Mouse (Mus musculus) hematopoietic stem cell, adult 5-6 weeks (primary cell): Measurements from ENCODE around the gene Lrrc59. TPM values are rescaled to one million over a fixed set of nuclear protein-coding genes. Genes with fewer than 3 reads are reported as not detected.
"Not testable (repeated sequence)": the region's sequence is repeated elsewhere in the genome, so short reads cannot be mapped to it uniquely, and the experiment has no call there.

Experiments
- ATAC-seq, 2 experiments: fragments of 125-278 bp in 1 of 2; replicated peaks in 1 of 2; 2 replicates each; pipeline ENCODE4 v1.8.0; 2016 to 2017; ENCODE audit warnings: inconsistent platforms in 2 of 2, mild to moderate bottlenecking in 2 of 2, moderate number of reproducible peaks in 2 of 2, low read depth in 1 of 2, moderate TSS enrichment in 1 of 2; ENCODE audit not compliant: low FRiP score in 2 of 2, poor library complexity in 2 of 2, severe bottlenecking in 2 of 2, insufficient read depth in 1 of 2, low TSS enrichment in 1 of 2
- total RNA-seq: library from RNA; stranded (forward); fragments of 172-1452, 232-1000 nt; gene quantifications from 2 replicates; pipeline ENCODE4 v1.2.3, GENCODE M21; 2017

The Lrrc59 gene
- total RNA-seq, 1 experiment from 2014 or later: 117 TPM

DNA sequence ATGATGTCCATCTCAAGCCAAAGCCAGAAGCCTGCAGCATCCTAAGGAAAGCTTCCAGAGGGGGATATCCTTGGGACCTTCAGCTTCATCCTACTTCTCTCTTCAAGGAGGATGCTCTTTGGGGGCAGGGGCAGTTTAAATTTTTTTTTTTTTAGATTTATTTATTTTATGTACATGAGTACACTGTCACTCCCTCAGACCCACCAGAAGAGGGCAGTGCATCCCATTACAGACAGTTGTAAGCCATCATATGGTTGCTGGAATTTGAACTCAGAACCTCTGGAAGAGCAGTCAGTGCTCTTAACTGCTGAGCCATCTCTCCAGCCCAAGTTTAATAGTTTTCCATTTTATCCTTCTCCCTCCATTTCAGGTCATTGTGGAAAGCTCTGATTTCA, 8.1 kb upstream of the Lrrc59 start:
- no peak for ATAC-seq

DNA sequence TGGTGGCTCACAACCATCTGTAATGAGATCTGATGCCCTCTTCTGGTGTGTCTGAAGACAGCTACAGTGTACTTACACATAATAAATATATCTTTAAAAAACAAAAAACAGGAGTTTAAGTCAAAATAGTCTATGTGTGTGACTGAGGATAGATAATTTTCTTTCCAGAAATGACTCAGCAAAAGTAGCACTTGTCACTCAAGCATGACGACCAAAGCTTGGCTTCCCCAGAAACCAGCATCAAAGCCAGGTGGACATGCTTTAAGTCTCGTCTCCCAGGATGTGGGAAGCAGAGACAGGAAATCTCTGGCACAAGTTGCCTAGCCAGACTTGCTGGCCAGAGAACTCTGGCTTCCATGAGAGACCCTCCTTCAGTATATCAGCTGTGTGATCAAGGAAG, 7.4 kb upstream of the Lrrc59 start:
- no peak for ATAC-seq

DNA sequence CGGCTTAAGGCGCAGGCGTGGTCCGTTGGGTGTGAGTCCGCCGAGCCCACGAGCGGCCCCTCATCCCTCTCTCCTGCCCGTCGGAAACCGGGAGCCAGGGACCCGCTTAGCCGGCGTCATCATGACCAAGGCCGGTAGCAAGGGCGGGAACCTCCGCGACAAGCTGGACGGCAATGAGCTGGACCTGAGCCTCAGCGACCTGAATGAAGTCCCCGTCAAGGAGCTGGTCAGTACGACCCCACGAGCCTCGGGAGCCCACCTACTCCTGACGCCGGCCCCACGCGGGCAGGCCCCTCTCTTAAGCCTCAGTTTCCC, 274 bp downstream of the Lrrc59 start:
- ATAC-seq: peak; percentile 9 to 13; a peak in 1 of 4 replicates

DNA sequence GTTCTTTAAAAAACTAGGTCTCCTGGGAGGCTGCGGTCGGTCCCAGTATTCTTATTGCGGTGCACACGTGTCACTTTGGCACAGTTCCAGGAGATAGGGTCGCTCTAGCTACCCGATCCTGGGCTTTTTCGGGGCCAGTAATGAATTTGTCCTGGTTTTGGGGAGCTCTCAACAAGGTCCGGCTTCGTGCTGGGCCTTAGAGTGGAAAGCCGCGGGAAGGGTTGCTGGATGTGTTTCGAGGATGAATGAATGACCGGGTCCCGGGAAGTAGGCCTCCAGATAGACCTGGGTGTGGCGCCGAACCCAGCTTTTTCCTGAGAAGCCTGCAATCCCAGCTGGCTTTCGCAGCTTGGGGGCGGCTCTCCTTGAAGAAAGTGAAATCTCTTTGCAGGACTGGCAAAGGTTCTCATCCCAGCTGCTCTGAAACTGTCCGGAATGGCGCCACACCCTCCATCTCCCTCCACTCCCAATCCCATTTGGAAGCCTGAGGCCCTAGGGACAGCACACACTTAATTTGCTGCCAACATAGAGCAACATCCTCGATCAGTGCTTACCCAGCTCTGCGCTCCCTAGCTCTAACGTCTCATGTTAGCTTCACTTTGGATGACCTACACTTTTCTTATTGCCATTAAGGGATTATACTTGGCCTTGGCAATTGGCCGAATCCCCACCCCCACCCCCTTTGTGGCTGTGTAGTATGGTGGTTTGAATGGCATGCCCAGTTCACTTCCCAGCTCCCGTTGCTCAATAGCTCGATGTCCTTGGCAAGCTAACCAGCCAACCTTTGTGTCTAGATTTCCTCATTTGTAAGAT, 838 bp downstream of the Lrrc59 start:
- ATAC-seq: peak in 1 of 2 experiments; percentile 29; a peak in 1 of 4 replicates

DNA sequence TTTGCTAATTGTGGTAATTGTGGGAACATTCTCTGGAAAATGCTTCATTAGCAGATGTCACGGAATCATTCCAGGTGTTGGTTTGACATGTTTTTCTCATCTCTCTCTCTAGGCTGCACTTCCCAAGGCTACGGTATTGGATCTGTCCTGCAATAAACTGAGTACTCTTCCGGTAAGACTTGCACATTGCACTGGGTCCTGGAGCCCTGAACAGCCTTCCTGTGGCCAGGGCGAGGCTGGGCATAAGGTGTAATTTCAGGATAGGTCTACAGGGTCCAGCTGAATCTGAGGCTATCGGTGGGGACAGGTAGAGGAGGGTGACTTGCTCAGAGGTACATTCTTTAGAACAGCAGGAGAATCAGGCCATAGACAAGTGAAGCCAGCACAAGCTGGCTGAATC, 2.4 kb downstream of the Lrrc59 start:
- ATAC-seq: no peak

DNA sequence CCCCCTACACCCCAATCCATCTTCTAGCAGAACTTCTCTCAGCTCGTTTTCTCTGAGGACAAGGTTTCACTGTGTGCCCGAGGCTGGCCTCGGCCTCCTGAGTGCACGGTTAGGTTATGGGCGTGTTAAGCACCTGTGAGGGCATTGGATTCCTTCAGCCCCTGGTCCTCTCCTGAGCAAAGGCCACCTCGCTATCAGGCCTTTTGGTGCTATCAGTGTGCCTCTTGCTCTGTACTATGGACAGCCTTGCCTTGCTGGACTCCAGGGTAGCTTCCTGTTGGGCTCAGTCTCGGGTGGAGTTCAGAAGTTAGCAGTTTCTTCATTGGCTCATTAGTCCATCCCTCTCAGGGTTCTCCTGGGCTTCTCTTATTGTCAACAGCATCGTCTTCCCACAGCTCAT, 3.4 kb downstream of the Lrrc59 start:
- no peak for ATAC-seq

DNA sequence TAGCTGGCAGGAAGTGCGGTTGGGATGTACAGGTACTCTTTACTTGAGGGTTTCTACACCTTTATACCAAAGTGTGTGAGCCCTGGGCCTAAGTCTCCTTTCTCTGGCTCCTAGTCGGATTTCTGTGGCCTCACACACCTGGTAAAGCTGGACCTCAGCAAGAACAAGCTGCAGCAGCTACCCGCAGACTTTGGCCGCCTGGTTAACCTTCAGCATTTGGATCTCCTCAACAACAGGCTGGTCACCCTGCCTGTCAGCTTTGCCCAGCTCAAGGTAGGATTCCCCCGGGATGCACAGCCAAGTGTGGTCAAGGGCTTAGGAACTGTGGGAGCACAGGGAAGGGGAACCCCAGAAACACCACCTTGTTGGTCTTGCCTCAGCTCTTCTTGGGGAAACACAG, 4.9 kb downstream of the Lrrc59 start:
- no peak for ATAC-seq

DNA sequence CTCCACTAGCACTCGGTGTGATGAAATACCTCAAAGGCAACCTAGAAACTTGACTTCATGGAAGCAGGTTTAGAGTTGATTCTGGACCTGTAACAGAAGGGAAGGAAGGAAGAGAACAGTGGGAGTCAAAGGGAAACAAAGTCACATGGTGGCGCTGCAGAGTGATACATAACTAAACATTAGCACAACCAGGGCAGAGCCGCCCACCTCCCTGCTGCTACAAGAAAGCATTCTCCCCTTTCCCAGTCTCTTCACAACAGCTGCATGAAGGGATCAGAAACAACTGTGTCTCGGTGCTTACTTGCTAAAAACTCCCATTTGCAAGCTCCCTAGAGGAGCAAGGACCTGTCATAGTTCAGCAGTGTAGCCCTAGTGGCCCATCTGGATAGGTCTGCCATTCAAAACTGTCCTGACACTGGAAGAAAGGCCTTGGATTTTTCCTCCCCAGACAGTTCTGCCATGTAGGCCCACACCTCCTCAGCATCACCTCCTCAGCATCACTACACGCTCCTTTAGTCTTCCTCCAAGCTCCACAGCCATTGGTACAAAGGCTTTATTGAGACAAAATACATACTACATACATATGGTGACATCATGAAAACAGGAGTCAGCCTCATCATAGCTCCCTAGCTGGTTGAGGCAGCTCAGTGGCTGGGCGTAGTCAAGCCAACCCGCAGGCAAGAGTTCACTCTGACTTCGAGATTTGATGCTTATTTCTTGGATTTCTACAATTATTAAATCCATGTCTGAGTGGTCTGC, 15.1 kb downstream of the Lrrc59 start:
- no peak for ATAC-seq

DNA sequence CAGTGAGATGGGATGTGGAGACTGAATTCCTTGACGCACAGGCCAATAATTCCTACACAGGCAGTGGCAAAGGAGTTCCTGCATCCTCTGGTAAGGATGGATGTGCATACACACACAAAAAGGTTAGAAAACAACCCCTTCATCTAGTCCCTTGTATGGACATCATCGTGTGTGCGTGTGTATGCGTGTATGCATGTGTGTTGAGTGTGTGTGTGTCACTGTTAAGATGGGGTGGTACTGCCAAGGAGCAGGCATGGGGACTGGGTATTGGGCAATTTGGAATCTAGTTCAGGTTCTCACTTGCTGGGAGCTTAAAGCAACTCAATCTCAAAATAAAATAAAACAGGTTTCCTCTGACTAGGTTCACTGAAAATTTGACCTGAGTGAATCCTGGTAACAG, 16.9 kb downstream of the Lrrc59 start:
- ATAC-seq: no peak

DNA sequence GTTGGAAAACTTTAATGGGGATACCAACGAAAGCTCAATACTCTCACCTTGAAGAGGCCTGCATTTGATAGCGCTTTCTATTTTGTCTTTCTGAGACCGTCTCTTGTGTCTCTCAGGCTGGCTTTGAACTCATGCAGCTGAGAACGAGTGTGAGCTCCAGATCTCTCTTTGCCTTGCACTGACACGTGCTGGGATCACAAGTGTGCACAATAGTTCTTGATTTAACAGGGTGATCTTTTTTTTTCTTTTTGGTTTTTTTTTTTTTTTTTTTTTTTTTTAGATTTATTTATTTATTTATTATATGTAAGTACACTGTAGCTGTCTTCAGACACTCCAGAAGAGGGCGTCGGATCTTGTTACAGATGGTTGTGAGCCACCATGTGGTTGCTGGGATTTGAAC, 21.7 kb downstream of the Lrrc59 start:
- ATAC-seq: not testable (repeated sequence)

DNA sequence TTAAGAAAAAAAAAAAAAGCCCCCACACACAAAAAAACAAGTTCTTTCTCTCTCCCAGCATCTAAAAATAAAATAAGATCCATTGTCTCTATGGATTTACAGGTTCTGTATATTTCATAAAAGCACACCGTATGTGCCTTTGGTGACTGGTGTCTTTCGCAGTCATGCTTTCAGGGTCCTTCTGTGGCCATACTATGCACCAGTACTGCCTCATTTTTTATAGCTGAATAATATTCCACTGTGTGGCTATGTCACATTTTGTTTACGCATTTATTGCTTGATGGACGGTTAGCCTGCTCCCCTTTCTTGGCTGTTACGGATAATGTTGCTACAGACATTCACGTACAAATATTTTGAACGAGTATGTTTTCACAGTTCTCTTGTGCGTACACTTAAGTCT, 23.4 kb downstream of the Lrrc59 start:
- ATAC-seq: no peak

DNA sequence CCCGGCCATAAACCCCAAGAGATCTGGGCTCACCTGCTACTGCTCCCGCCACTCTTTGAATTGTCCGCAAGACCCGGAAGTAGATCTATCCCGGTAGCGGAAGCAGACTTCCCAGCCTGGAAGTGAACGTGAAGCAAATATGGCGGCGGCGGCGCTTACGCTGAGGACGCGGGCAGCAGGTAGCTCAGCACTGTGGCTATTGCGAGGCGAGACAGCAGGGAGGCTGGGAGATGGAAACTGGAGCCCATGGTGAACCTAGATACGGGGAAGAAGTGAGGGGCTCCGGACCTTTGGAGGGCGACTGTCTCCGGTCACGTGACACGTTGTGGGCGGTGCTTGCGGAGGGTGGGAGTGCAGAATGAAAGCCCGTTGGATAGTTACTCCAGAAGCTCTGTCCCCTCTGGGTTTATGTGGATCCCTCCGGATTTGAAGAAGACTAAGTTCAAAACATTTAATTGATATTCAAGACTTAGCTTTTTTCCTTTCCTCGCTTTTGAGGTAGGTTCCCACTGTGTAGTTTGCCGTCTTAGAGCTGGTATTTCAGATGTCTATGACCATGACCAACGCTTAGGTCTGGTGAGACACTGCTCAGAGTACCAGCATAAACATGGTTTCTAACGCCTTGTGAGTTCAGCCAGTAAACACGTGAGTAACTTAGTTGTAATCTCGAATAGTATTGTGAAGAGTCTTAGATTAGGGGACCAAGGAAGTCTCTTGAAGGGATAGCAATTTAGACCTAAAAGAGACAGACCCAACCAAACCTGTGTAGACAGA, 24.3 kb downstream of the Lrrc59 start, which contains the start of the genes Mrpl27 and Eme1:
Gene Mrpl27, plus strand, starts transcription at position 105 of the 774 bp plus-strand sequence.
Gene Eme1, minus strand, starts transcription at position 302 of the 774 bp plus-strand sequence.
- peak; percentile 91 to 93 for ATAC-seq

DNA sequence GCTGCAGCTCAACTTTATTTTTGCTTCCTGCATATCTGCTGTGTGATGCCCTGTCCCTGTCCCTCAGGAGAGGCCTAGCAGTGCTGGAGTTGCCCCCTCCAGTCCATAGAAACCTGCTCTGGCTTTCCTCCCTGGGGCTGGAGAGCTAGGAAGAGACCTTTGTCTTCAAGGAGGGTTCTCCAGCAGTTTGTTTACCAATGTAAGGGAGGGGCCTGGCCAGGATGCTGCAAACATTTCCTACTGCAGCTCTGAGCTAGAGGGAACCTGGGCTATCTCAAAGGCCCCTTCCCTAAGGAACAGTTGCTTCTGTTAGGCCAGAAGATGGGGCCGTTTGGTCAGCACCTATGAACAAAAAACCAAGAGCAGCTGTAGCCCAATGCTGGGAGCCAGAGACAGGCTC, 31.8 kb downstream of the Lrrc59 start:
- ATAC-seq: no peak

DNA sequence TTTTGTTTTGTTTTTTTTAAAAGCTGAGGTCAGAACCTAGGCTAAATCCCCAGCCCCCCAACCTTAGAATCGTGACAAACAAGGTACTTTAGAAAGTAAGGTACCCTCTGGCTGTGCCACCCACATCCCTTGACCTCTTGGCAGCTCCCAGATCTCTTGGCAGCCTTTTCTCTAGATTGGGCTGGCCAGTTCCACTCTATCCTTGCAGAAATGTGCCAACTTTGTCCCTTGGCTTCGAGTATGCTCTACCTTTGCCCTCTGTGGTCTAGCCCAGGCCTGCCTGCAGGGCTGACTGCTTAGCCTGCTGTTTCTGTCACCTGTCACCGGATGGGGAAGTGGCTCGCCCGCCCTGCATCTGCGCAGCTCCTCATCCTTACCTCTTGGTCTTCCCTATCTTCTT, 35.7 kb downstream of the Lrrc59 start:
- ATAC-seq: no peak

DNA sequence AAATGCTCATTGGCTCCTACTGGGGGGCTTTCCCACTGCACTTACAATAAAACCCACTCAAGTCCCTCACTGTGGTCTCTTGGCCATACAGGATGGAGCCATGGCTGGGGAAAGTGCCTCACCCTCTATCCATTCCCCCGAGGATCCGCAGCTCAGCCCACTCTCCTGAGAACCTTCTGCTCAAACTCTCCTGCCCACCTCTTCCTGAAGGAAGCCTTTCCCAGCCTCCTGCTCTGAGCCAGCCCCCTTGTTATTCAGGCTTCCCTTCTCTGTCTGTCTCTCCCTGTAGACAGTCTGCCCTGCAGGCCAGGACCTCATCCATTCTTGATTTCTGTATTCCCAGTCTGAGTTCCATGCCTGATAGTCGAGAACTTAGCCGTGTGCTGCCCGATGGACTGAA, 45.4 kb downstream of the Lrrc59 start:
- no peak for ATAC-seq

DNA sequence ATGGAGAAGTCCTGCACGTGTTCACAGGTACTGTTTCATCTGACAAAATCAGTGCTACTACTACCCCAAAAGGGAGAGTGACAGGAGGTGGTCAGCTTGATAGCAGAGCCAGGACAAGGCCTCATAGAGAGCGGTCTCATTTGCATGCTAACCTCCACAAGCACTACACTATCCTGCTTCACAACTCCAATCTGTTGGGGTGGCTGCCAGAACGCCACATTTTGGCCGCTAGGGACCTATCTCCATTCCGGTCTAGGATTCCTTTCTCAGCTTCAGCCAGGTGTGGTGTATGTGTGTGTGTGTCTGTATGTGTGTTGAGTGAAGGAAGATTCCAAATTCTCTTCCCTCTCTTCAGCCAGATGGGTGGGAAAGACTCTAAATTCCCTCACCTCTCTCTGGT, 45.9 kb downstream of the Lrrc59 start:
- ATAC-seq: no peak

DNA sequence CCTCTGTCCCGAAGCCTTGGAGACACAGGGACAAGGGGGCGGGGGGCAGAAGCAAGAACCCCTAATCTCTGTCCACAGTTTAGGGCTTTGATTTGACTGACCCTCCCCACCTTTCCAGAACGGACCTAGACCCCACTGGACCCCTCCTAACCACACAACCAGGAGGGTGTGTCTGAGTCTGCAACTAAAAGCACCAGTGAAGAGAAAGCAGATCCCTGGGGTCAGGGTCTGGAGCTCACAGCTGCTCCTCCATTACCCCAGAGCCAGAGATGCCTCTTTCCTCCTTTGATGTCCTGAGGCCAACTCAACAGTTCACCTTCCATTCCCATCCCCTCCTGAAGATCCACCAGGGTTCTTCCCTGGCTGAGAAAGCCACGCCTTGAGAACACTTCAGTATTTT, 46.7 kb downstream of the Lrrc59 start:
- ATAC-seq: no peak
